Mouse (Mus musculus) ES-Bruce4 (cell line): ENCODE results near the gene Glod5.

Source experiments
- CTCF ChIP-seq: IDR thresholded peaks from one replicate; pipeline ENCODE4 v1.8.1; 2011; ENCODE audit warnings: low read depth, low read length
- EP300 ChIP-seq: IDR thresholded peaks from 2 replicates; pipeline ENCODE4 v1.6.1; 2011; ENCODE audit warnings: low read depth, low read length; ENCODE audit not compliant: insufficient read depth
- POLR2A ChIP-seq: IDR thresholded peaks from one replicate; pipeline ENCODE4 v1.8.1; 2011; ENCODE audit warnings: low read length; ENCODE audit not compliant: insufficient read depth

DNA sequence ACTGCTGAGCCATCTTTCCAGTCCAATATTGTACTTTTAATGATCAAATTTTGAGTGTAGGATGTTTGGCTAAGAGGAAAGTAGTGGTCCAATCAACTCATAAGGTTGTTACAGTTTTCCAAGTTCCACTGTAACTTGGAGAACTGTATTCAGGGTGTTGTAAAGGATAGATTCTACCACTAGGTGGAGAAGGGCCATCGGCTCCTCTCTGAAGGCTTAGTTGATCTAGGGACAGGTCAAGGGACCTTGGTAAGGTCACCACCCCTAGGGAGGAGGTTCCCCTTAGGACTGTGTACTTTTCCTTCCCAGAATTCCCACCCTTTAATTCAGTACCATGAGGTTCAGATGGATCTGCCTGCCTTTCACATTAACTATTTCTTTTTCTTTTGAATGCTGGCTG, 14.7 kb upstream of the Glod5 start:
- TF ChIP-seq CTCF (peak; percentile 15), EP300 (no peak), POLR2A (no peak)
